Mouse (Mus musculus) lung, adult 2 months (tissue): ENCODE data around the gene Nod2.

Source experiments
- CTCF ChIP-seq: fragments of 200-500 bp; IDR thresholded peaks from 2 replicates; pipeline ENCODE4 v1.5.1; 2011; ENCODE audit warnings: mild to moderate bottlenecking, low read length, control low read depth; ENCODE audit not compliant: insufficient read depth
- POLR2A ChIP-seq: fragments of 200-500 bp; IDR thresholded peaks from 2 replicates; pipeline ENCODE4 v1.6.1; 2011; ENCODE audit warnings: low read depth, mild to moderate bottlenecking, control low read depth, low read length, borderline replicate concordance; ENCODE audit errors: extremely low read depth

GRCm38 (mm10) chr8:88675372-88676165 lies 28.5 kb downstream of the Nod2 start:
- no peak for TF ChIP-seq CTCF
- no peak for TF ChIP-seq POLR2A
